Mouse (Mus musculus) heart, embryonic 16.5 days (tissue): ENCODE results near the gene Rhobtb3. TPM values are rescaled to one million over a fixed set of nuclear protein-coding genes. Genes with fewer than 3 reads are reported as not detected.
A peak's percentile ranks its signal among the peaks of the same experiment; 100 is the strongest.

ENCODE experiments used
- ATAC-seq: fragments of 200-750 bp; cut with Nextera tagmentation; replicated peaks from 2 replicates; pipeline ENCODE4 v1.8.0; 2017; ENCODE audit warnings: moderate number of reproducible peaks; ENCODE audit not compliant: insufficient read depth, low FRiP score; ENCODE audit errors: extremely low read depth
- H3K27ac ChIP-seq: fragments of 300-500 bp; sonication (generic); 2 replicates; pipeline ENCODE4 v1.5.1; 2014; ENCODE audit warnings: mild to moderate bottlenecking, low read length, control low read depth, moderate library complexity
- H3K27me3 ChIP-seq: fragments of 300-500 bp; sonication (generic); 2 replicates; pipeline ENCODE4 v1.6.1; 2014; ENCODE audit warnings: low read length, mixed read lengths; ENCODE audit not compliant: control insufficient read depth, insufficient read depth
- H3K36me3 ChIP-seq: fragments of 300-500 bp; sonication (generic); 2 replicates; pipeline ENCODE4 v1.6.1; 2014; ENCODE audit not compliant: control insufficient read depth, insufficient read depth
- H3K4me1 ChIP-seq: fragments of 300-500 bp; sonication (generic); 2 replicates; pipeline ENCODE4 v1.6.1; 2014; ENCODE audit warnings: low read length, mixed read lengths; ENCODE audit not compliant: control insufficient read depth, insufficient read depth
- H3K4me2 ChIP-seq: fragments of 300-500 bp; sonication (generic); 2 replicates; pipeline ENCODE4 v1.6.1; 2014; ENCODE audit warnings: low read depth, mild to moderate bottlenecking, control low read depth, low read length
- H3K4me3 ChIP-seq: fragments of 300-500 bp; sonication (generic); 2 replicates; pipeline ENCODE4 v1.5.1; 2014; ENCODE audit warnings: mild to moderate bottlenecking, control low read depth, low read length
- H3K9ac ChIP-seq: fragments of 300-500 bp; sonication (generic); 2 replicates; pipeline ENCODE4 v1.6.1; 2014; ENCODE audit warnings: low read length, control low read depth
- H3K9me3 ChIP-seq: fragments of 300-500 bp; sonication (generic); replicated peaks from 2 replicates; pipeline ENCODE4 v1.6.1; 2016; ENCODE audit warnings: low read length; ENCODE audit not compliant: control insufficient read depth
- WGBS: fragments of 180-500 bp; shearing (Covaris S2); extraction: QIAGEN DNeasy Blood & Tissue Kit; methylation state at CpG from one replicate; pipeline ENCODE4 v1.1.7; 2014; 5-methylcytosine and 5-hydroxymethylcytosine counted together
- polyA plus RNA-seq: library from polyadenylated mRNA; unstranded; fragments of >200 nt; fragmentation: Nextera tagmentation; extraction: Ambion mirVana; gene quantifications from 2 replicates; pipeline ENCODE4 v1.2.1, GENCODE M21; 2015

The Rhobtb3 gene
- polyA plus RNA-seq, 1 experiment from 2014 or later: 16.4 TPM

GRCm38 (mm10) chr13:75955357-75955992 lies 11.8 kb upstream of the Rhobtb3 start:
- no peaks in the 10 kb centered on the region for H3K36me3 ChIP-seq
- no peaks in the 10 kb centered on the region for H3K27me3 ChIP-seq
- no peak for ATAC-seq
- H3K9me3 ChIP-seq: no peaks in the 10 kb centered on the region; the same call in 1 of the 2 replicates
- no peak overlapping the region for H3K4me2 ChIP-seq
- H3K4me1 ChIP-seq: no peaks in the 10 kb centered on the region; the same call in 1 of the 2 replicates
- H3K4me3 ChIP-seq: no peak overlapping the region
- no peak overlapping the region for H3K27ac ChIP-seq
- H3K9ac ChIP-seq: no peak overlapping the region

GRCm38 (mm10) chr13:75950295-75950694 lies 6.6 kb upstream of the Rhobtb3 start:
- no peak overlapping the region for H3K27ac ChIP-seq
- 26% methylated on average over 1 of the region's 1 CpGs for WGBS
- no peak overlapping the region for H3K9ac ChIP-seq
- no peak; the same call in 1 of the 2 replicates for ATAC-seq
- H3K4me1 ChIP-seq: peaks cover 3% of the 10 kb centered on the region
- H3K36me3 ChIP-seq: no peaks in the 10 kb centered on the region
- no peak overlapping the region for H3K4me2 ChIP-seq
- H3K27me3 ChIP-seq: no peaks in the 10 kb centered on the region
- H3K9me3 ChIP-seq: no peaks in the 10 kb centered on the region; the same call in 1 of the 2 replicates
- H3K4me3 ChIP-seq: no peak overlapping the region

GRCm38 (mm10) chr13:75944044-75944820 lies 507 bp upstream of the Rhobtb3 start:
- H3K36me3 ChIP-seq: no peaks in the 10 kb centered on the region; the same call in 1 of the 2 replicates
- ATAC-seq: no peak
- peak overlapping the region; percentile 77 for H3K4me3 ChIP-seq
- no peaks in the 10 kb centered on the region for H3K9me3 ChIP-seq
- peak overlapping the region; percentile 90 for H3K9ac ChIP-seq
- 2% methylated on average over 7 of the region's 7 CpGs for WGBS
- peak overlapping the region; percentile 65 for H3K4me2 ChIP-seq
- H3K4me1 ChIP-seq: peaks cover 13% of the 10 kb centered on the region
- H3K27ac ChIP-seq: peak overlapping the region; percentile 97
- no peaks in the 10 kb centered on the region for H3K27me3 ChIP-seq

GRCm38 (mm10) chr13:75942731-75943130 lies 994 bp downstream of the Rhobtb3 start:
- H3K27me3 ChIP-seq: no peaks in the 10 kb centered on the region
- peak overlapping the region; percentile 97 for H3K27ac ChIP-seq
- H3K9me3 ChIP-seq: no peaks in the 10 kb centered on the region
- WGBS: 2% methylated on average over 6 of the region's 6 CpGs
- peaks cover 5% of the 10 kb centered on the region; the same call in 1 of the 2 replicates for H3K36me3 ChIP-seq
- H3K4me3 ChIP-seq: peak overlapping the region; percentile 77
- H3K9ac ChIP-seq: peak overlapping the region; percentile 90
- peaks cover 13% of the 10 kb centered on the region for H3K4me1 ChIP-seq
- peak; percentile 15; the same call in 1 of the 2 replicates for ATAC-seq
- H3K4me2 ChIP-seq: peak overlapping the region; percentile 65

GRCm38 (mm10) chr13:75941518-75942295 lies 2.0 kb downstream of the Rhobtb3 start:
- no peak overlapping the region for H3K27ac ChIP-seq
- no peak overlapping the region for H3K9ac ChIP-seq
- WGBS: 86% methylated on average over 5 of the region's 5 CpGs
- no peak overlapping the region; the same call in 1 of the 2 replicates for H3K4me3 ChIP-seq
- H3K4me2 ChIP-seq: peak overlapping the region; percentile 34; the same call in 1 of the 2 replicates
- H3K36me3 ChIP-seq: peaks cover 5% of the 10 kb centered on the region; the same call in 1 of the 2 replicates
- H3K27me3 ChIP-seq: no peaks in the 10 kb centered on the region
- H3K4me1 ChIP-seq: peaks cover 13% of the 10 kb centered on the region
- no peaks in the 10 kb centered on the region for H3K9me3 ChIP-seq
- no peak for ATAC-seq

- WGBS: 76% methylated on average over 2 of the region's 2 CpGs
Measured at GRCm38 (mm10) chr13:75940791-75941517, 2.8 kb downstream of the Rhobtb3 start.

GRCm38 (mm10) chr13:75938866-75939265 lies 4.9 kb downstream of the Rhobtb3 start:
- no peak overlapping the region for H3K4me2 ChIP-seq
- WGBS: 82% methylated on average over 5 of the region's 5 CpGs
- no peaks in the 10 kb centered on the region for H3K9me3 ChIP-seq
- H3K4me1 ChIP-seq: peaks cover 9% of the 10 kb centered on the region
- no peak overlapping the region for H3K4me3 ChIP-seq
- peaks cover 5% of the 10 kb centered on the region; the same call in 1 of the 2 replicates for H3K36me3 ChIP-seq
- no peak for ATAC-seq
- no peaks in the 10 kb centered on the region for H3K27me3 ChIP-seq
- H3K9ac ChIP-seq: no peak overlapping the region
- H3K27ac ChIP-seq: no peak overlapping the region

More at GRCm38 (mm10) chr13:75940791-75941517, 2.8 kb downstream of the Rhobtb3 start:
- Histone ChIP-seq H3K4me3 (no peak overlapping the region; the same call in 1 of the 2 replicates), H3K36me3 (peaks cover 5% of the 10 kb centered on the region; the same call in 1 of the 2 replicates), H3K9me3 (no peaks in the 10 kb centered on the region), H3K27ac (0 out of 2 replicates have a peak overlapping the region, but pooled peaks have one; percentile 23), H3K27me3 (no peaks in the 10 kb centered on the region), H3K4me2 (peak overlapping the region; percentile 34; the same call in 1 of the 2 replicates), H3K9ac (no peak overlapping the region), H3K4me1 (peaks cover 13% of the 10 kb centered on the region)
- ATAC-seq: no peak

- Histone ChIP-seq H3K4me2 (no peak overlapping the region), H3K4me1 (peaks cover 5% of the 10 kb centered on the region), H3K27me3 (no peaks in the 10 kb centered on the region), H3K27ac (no peak overlapping the region), H3K36me3 (peaks cover 10% of the 10 kb centered on the region; the same call in 1 of the 2 replicates), H3K9me3 (no peaks in the 10 kb centered on the region), H3K4me3 (no peak overlapping the region), H3K9ac (no peak overlapping the region)
- no peak for ATAC-seq
- WGBS: 84% methylated on average over 1 of the region's 1 CpGs
Measured at GRCm38 (mm10) chr13:75933287-75933686, 10.4 kb downstream of the Rhobtb3 start.
